Mouse (Mus musculus) heart, postnatal 4 days (tissue): ENCODE measurements at regions not wholly inside any gene's neighbourhood (a gene's known extent, or its start where the extent isn't known, plus 50 kb on each side); places are given as distances from the start of the nearest gene placed in this dataset.
A peak's percentile ranks its signal among the peaks of the same experiment; 100 is the strongest.

Experiments used
- DNase-seq: peaks from one replicate; pipeline ENCODE4 v3.0.0; 2021

DNA sequence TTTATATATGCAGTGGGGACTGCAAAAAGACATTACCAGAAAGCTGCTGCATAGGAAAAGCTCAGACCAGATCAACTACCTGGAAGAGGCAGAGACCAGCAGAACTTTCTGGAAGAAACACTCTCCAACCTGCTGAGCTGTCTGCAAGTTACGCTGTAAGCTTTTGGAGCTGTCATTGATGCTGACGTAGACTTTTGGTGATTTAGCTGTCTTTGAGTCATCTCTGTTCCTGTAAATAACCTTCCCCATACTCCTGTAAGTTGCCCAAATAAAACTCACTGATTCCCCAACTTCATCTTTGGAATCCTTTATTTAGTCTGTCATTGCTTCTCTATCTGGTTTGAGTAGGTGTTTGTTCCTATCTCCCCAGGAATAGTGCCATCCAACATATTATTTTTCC lies 218.5 kb upstream of the Gbe1 start:
- DNase-seq: no peak

DNA sequence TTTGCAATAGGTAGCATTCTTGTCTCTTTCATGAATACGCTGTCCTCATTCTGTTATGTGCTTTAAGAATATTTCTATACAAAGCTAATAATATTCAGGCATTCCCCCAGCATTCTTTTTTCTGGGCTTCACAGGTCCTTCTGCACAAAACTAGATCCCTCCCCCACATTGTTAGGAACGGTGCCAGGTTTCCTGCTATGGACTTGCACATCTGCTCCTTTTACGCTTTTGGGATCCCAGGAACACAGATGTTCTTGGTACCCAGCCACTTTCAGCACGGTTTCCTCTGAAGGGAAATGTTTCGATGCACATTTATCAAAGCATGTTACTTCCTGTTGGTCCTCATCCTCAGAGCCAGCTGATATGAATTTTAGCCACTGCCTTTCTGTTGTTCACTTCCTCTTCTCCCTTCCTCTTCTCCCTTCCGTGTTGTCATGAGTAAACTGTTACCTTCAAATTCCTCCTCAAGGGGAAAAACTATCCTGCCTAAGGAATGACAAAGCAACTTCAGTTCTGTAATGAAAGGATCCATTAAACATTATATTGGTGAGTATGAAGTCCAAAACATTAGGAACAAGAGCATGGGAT lies 209.9 kb upstream of the Gbe1 start:
- peak; percentile 35 for DNase-seq

DNA sequence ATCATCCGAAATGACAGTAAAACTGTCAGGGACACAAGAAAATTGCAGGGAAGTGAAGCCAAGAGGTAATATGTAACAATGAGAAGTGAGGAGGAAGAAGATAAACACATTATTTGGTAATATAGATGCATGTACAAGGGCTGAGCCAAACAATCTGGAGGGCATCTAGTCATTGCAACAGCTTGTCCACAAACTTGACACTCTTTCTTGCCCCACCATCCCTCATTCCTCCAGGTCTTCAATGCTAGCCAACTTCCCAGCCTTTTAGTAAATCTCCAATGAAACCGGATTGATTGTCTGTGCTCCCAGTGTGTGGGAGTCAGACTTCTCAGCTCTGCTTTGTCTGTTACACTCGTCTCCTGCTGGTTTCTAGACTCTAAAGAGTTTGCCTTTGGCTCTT lies 172.3 kb upstream of the Gbe1 start:
- DNase-seq: no peak

GRCm38 (mm10) chr16:70147673-70148359 lies 165.9 kb upstream of the Gbe1 start:
- DNase-seq: no peak

DNA sequence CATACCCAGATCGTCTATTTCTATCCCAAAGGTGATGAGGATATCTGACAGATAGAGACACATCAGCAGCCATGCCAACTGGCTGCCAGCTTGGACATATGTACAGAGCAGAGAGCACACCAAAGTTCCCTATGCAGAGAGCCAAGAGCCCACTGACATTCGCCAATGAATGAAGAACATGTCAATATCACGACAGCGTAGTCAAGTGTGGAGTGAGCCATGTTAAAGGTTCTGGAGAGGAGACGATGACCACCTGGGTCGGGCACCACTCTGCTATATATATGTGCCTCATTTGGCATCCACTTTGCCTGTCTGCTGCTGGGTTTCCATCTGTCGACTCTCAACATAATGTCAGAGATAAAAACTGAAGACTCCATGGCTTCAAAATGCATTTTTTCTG lies 159.2 kb upstream of the Gbe1 start:
- DNase-seq: no peak

DNA sequence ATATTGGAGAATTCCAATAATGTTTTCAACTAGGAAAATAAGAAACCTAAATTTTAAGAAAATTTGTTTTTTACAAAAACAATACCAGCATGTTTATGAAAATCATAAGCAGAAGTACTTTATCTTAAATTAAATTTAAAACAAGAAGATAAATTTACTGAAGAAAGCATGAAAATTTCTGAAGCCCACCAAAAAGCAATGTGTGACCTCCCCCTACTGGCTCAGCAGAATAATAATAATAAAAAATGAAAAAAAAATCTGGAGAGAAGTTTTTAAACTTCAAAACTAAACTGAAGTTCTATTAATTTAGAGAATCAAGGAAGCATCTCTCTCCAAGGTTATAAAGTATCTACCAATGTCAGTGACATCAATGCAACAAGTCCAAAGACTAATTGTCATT lies 153.2 kb upstream of the Gbe1 start:
- no peak for DNase-seq

DNA sequence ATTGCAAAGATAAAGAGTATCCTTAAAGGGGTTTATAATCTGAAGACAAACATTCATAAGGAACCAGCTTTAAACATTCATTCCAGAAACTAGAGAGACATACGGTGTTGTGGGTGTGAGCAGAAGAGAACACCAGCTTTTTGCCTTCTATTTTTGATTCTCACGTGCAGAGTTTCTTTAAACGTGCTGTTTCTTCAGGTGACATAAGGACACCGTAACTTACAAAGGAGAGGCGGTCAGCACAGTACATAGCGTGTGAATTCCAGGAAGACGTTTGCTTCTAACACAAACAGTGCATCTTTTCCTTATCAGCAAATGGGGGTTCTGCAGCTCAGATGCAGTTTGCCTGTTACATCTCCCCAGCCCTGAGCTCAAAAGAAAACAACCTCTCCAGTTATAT lies 138.6 kb upstream of the Gbe1 start:
- DNase-seq: no peak

DNA sequence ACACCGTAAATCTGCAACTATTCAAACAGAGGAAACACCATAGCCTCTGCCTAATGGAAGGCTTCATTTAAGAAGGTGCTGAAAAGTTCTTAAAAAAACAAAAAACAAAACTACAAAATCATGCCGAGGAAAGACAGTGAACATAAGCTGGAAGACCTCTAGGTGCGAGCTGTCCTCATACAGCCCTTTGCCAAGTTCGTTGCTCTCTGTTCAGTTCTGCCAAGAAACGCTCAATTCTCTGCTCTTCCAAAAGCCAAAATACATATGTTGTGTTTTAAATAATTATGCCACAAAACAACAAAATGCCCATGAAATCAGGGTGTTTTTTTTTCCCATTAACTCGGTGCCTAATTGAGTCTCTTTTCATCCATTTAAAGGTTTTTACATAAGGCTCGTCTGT lies 134.8 kb upstream of the Gbe1 start:
- DNase-seq: no peak

DNA sequence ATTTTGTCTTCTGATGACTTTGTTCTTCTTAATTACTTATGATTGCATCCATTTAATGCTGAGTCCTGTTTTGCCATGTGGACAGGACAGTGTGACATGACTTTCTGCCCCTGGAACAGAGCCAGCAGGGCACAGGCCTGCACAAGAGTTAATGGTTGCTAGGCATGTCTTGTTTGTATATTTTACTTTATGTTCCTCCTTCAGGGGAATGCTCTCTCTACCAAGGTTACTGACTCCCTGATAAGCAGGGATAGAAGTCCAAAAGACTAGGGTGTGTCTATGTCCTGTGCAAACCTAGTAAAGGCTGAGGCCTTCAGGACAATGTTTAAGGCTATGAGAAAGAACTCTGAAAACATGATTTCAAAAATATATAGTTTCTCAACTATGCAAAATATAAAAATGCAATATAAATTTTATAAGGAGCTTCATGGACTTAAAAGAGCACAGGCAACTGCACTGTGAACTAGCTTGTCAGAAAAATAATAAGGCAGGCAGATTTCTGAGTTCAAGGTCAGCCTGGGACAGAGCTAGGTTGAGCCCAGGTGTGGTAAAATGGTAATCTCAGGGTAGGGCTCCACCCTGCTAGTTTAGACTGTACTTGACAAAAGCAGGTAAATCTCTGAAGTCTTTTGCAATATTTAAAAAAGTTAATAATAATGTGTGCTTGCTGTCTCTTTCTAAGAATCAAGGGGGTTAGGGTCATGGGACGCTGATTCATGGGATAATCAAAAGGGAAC lies 99.7 kb upstream of the Gbe1 start:
- no peak for DNase-seq

DNA sequence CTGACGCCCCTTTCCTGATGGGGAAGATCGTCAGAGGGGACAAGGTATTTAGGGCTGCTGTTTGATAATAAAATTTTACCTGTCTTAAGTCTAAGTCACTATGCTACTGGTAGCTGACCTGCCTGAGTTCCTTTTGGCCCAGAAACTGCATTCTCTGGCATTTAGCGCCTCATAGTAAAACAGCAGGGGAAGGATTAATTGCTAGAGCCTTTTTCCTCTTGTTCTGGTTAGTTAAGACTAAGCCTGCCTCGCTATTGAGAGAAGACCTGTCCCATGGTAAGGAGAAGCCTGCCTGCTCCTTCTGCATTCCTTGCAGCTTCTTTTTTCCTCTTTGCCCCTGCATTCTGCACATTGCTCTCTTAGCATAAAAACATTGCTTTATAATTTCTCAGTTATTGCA lies 98.9 kb upstream of the Gbe1 start:
- DNase-seq: no peak

DNA sequence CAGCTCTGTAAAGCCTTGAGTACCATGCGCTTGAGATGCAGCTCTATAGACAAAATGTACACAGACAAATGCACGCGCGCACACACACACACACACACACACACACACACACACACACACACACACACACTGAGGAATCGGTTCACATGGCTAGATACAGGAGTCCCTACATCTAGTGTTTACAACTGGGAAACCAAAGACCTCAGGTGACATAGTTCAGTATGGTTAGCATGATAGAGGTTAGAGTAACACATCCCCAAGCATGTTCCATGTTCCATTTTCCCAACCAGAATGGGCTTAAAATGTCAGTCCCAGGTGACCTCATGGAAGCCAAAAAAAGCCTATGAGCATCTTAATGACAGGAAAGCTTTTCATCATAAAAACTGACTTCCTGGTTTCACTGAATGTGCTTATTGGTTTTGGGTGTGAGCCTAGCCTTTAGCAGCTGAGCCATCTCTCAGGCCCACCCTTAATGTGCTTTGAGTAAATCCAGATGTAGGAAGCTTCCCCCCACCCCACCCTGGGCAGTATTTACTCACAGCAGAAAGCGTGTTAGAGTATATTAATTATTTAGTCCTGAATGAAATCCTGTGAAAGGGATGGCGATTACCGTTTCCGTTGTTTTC lies 86.0 kb upstream of the Gbe1 start:
- no peak for DNase-seq

GRCm38 (mm10) chr16:70232706-70233105 lies 81.0 kb upstream of the Gbe1 start:
- no peak for DNase-seq

DNA sequence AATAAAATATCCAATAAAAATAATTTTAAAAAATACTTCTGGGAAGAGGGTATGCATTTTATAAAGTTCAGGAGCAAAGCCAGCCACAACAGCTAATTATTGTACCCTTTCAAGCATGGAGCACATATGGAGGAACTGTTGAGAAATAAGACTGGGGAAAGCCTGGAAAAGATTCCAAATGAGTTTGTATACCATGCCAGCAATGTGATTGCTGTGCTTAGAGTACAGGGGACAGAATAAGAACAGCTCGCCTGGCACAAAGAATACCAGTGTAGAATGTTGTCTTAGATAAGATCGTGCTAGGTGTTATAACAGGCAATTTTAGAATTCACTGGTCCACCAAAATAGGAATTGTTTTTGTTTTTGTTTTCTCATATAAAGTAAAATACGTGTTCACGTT lies 78.6 kb upstream of the Gbe1 start:
- DNase-seq: no peak

GRCm38 (mm10) chr16:70239432-70239941 lies 74.3 kb upstream of the Gbe1 start:
- no peak for DNase-seq

DNA sequence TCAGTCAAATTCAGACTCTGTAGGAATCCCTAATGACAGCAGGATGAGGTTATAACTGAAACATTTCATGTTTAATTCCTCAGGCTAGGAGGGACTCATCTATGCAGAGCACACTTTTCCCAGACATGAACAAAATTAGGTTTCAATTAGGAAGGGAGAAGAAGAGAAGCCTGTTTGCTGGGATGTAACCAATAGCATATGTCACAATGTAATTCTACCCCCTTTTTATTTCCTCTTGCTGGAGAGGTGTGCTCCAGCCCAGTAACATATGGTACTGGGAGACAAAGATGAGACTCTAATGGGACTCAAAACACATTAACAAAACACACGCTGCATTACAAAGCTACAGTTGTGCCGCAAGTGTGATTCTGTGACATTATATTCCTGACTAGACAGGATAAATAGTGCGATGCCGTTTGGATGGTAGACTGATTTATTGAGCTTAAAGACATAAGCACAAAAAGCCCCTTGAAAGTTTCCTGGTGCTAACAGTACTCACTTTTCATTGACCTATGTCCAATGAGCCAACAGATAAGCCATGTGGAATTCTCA lies 69.5 kb upstream of the Gbe1 start:
- no peak for DNase-seq

DNA sequence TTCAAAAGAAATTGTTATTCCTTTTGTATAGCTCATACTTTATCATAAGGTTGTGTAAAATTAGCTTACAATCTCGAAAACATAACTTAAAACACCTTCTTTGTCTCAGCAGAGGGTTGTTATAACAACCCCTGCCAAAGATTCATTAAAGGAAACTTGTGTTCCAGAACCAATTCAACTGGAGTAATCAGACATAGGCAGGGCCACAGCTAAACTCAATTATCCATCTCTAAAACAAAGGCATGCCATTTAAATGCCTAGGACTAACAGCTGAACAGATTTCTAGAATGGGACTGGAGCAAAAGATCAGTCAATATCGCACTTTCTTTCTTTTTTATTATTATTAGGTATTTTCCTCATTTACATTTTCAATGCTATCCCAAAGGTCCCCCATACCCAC lies 68.8 kb upstream of the Gbe1 start:
- DNase-seq: no peak

DNA sequence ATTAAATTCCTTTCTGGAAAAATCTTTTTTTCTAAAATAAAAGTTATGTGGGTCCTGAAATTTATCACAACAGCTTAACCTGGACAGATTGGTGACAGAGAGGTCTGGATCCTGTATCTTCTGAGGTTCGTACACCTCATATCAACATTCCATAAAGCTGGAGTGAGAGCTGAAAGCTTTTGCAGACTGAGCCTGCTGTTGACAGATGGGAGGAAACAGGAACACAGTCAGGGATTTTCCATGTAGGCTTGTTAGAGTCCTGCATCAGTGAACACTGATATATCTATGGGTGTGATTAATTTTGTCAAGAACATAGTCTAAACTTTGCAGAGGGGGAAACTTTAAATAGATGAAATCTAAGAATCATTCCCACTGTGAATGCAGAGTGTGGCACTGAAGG lies 54.4 kb upstream of the Gbe1 start:
- no peak for DNase-seq

DNA sequence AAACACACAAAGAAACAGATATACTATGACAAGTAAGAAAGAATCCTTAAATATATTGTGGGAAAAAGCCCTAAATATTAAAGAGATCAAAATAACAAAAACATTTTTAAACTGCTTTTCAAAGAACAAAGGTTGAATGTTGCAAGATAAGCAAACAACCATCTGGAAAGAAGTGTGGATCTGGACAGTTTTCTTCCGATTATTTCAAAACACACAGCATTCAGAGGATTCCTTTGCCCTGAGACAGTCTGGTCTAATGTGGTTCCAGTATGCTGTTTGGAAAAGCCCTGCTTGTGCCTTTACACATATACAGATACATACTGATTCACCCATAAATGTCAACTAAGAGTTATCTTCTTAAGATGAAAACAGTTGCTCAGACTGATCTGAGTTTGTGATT lies 53.6 kb upstream of the Gbe1 start:
- DNase-seq: no peak
